Mouse (Mus musculus): ENCODE results near the gene Spaca7. TPM values are rescaled to one million over a fixed set of nuclear protein-coding genes. Genes with fewer than 3 reads are reported as not detected.
"Not testable (repeated sequence)": the region's sequence is repeated elsewhere in the genome, so short reads cannot be mapped to it uniquely, and the experiment has no call there.

Spaca7 gene
- total RNA-seq, 2 experiments from 2014 or later, result not detected

DNA sequence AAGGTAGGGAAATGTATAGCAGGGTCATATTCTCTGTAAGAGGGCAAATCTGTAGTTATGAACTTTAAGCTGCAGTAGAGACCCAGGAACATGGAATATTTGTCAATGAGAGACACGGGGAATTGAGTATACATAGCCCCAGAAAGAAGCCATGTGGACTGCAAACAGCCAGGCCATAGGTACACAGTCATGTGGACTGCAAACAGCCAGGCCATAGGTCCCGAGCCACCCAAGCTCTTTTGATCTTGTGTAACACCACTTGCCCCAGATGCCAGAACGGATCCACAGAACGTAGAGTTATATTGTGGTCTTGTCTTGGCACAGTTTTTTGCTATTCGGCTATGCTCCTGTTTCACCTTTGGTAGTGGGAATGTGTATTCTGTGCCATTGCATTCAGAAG, 11.0 kb downstream of the Spaca7 start:
- no peak for DNase-seq (ENCODE audit: extremely low spot score in 1 of 2, low spot score in 2 of 2)
- intact Hi-C loops (cut with DNase I), result no loop called here

DNA sequence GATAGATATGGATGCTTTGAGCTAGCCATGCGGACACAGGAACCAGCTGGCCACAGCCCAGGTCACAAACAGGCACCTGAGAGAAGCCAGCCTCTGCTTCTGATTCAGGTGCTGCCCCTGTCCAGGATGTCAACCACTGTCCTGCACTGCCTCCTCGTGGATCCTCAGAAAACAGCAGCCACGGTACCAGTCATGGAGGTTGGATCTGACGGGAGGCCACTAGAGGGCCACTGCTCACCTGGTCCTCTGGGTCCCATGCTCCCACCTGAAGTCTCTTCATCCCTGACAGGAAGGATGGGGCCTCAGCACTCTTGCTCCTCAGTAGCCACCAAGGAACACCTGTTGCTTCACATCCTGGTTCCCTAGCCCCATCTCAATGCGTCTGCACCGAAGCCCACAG, 34.4 kb downstream of the Spaca7 start:
- DNase-seq (ENCODE audit: extremely low spot score in 1 of 2, low spot score in 2 of 2), result peak; percentile 59 to 73
- intact Hi-C loops (cut with DNase I), result loop anchor here (2.0 kb wide), 1 partner anchor 650 kb away; no protein-coding TSS in a partner anchor

DNA sequence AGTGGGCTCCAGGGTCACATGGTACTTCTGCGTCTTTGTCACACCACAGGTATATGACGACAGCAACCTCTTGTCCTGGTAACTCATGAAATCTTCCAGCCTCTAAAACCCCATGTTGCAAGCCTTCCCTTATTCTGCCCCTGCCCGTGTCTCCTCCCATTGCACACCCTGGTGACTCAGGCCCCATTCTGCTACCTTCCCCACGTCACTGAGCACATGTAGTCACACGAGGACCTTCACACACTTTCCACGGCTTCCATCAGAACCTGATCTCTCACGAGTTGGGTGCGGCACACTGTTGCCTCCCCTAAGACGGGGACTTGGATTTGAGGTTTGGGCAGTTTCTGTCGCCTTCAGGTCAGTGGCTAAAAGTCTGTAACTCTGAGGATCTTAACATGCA, 36.0 kb downstream of the Spaca7 start:
- DNase-seq (ENCODE audit: extremely low spot score in 1 of 2, low spot score in 2 of 2), result no peak
- intact Hi-C loops (cut with DNase I), result no loop called here

- no peak for DNase-seq (ENCODE audit: extremely low spot score in 1 of 2, low spot score in 2 of 2)
- intact Hi-C loops (cut with DNase I), result no loop called here
Observed at GRCm38 (mm10) chr8:12609752-12610449, 37.1 kb downstream of the Spaca7 start.

GRCm38 (mm10) chr8:12613201-12613600, 40.4 kb downstream of the Spaca7 start:
- no peak for DNase-seq (ENCODE audit: extremely low spot score in 1 of 2, low spot score in 2 of 2)
- intact Hi-C loops (cut with DNase I), result no loop called here

- DNase-seq (ENCODE audit: extremely low spot score in 1 of 2, low spot score in 2 of 2); intact Hi-C loops (cut with DNase I): not testable (repeated sequence)
Observed at GRCm38 (mm10) chr8:12617369-12617768, 44.5 kb downstream of the Spaca7 start.

DNA sequence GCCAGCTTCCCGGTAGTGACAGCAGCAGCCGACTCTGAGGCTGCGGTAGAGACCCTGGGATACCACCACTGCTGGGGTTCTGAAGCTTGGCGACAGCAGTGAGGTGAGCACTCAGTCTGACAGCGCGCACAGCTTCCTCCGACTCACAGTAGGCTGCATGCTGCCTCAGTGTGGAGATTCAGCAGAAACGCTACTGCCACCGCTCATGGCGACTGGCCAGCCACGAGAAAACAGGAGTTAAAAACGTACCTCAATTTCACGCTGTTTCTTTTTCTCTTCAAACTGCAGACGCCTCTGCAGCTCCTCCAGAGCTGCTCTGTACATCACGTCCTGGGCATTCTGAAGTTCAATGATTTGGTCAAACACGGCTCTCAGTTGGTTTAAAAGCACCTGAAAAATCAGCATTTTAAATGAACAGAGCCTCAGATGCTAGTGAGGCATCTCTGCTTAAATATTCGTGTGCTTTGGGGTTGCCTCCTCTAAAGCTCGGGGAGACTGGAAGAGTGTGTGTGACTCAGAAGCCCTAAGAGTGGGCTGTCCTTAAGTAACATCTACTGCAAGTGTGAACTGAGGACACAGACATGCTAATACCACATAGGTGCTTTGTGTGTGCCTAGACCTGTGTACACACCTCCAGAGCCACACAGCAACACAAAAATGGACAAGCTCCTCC, 48.9 kb downstream of the Spaca7 start:
- peak in 1 of 2 experiments; percentile 49 for DNase-seq (ENCODE audit: extremely low spot score in 1 of 2, low spot score in 2 of 2)
- intact Hi-C loops (cut with DNase I), result no loop called here

GRCm38 (mm10) chr8:12625890-12626289, 53.1 kb downstream of the Spaca7 start:
- DNase-seq (ENCODE audit: extremely low spot score in 1 of 2, low spot score in 2 of 2), result no peak
- intact Hi-C loops (cut with DNase I), result no loop called here

DNA sequence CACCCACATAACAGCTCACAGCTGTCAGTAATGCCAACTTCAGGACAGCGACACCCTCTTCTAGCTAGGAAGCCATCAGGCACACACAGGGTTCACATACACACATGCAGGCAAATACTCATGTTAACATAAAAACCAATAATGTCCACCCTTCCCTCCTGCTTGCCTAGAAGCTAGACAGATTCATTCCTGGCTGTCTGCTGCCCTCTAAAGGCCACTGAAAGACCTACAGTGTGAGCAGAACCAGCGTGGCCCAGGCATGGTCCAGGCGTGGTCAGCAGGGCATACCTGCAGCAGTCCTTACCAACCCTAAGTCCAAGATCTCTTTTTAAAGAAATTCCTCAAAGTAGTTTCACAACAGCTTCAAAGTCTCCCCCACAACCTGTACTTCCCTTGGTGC, 56.2 kb downstream of the Spaca7 start:
- peak in 1 of 2 experiments; percentile 43 for DNase-seq (ENCODE audit: extremely low spot score in 1 of 2, low spot score in 2 of 2)
- intact Hi-C loops (cut with DNase I), result no loop called here

GRCm38 (mm10) chr8:12635366-12635765, 62.5 kb downstream of the Spaca7 start:
- intact Hi-C loops (cut with DNase I), result no loop called here
- no peak for DNase-seq (ENCODE audit: extremely low spot score in 1 of 2, low spot score in 2 of 2)

- intact Hi-C loops (cut with DNase I), result no loop called here
- DNase-seq (ENCODE audit: extremely low spot score in 1 of 2, low spot score in 2 of 2), result no peak
Observed at GRCm38 (mm10) chr8:12638446-12638845, 65.6 kb downstream of the Spaca7 start.

DNA sequence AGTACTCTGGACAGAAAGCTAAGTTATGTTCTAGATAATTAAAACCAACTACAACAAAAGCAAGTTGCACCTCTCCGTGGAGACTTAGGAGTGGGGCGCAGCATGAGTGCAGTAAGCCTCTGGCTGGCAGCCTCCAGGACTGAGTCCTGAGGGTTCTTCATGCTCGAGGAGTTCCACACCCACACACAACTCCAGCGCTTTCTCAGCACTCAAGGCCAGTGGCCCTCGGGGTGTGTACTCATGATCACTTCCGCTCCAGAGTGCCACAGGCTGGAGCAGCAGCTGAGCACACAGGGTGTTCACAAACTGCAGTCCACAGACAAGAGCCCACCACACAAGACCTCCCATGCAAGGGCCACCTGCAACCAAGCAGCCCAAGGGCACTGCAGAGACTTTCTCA, 68.7 kb downstream of the Spaca7 start:
- intact Hi-C loops (cut with DNase I), result no loop called here
- DNase-seq (ENCODE audit: extremely low spot score in 1 of 2, low spot score in 2 of 2), result no peak

DNA sequence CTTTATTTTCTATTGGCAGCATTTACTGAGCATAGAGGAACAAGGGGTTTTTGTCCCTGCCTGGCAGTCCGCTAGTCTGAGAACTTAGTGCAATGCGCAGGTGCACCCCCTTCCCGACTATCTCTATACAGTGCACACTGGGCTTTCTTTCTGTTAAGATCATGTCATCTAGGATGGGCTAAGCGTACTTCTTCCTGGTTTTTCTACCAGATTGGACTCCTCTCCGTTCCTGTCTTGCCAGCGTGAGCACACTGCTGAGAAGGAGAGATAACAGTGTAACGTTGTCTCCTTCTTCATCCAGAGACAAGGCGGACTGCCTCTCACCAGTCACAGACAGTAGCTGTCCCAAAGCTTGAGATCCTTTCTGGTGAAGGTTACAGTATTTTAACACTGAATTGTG, 71.5 kb downstream of the Spaca7 start:
- intact Hi-C loops (cut with DNase I), result no loop called here
- no peak for DNase-seq (ENCODE audit: extremely low spot score in 1 of 2, low spot score in 2 of 2)

- no peak for DNase-seq (ENCODE audit: extremely low spot score in 1 of 2, low spot score in 2 of 2)
- intact Hi-C loops (cut with DNase I), result no loop called here
Observed at GRCm38 (mm10) chr8:12644894-12645293, 72.1 kb downstream of the Spaca7 start.

GRCm38 (mm10) chr8:12646536-12646935, 73.7 kb downstream of the Spaca7 start:
- DNase-seq (ENCODE audit: extremely low spot score in 1 of 2, low spot score in 2 of 2), result no peak
- intact Hi-C loops (cut with DNase I), result no loop called here

- intact Hi-C loops (cut with DNase I), result no loop called here
- no peak for DNase-seq (ENCODE audit: extremely low spot score in 1 of 2, low spot score in 2 of 2)
Observed at GRCm38 (mm10) chr8:12648951-12649350, 76.1 kb downstream of the Spaca7 start.

Other genes starting within 250 kb of the Spaca7 start
- gene Sox1, start 177.7 kb upstream of the Spaca7 start, total RNA-seq (2021), result 1 to 10 TPM; 8.4 to 9.0 TPM
- gene Tubgcp3, start 99.2 kb downstream of the Spaca7 start, total RNA-seq (2021), result 10 to 100 TPM; 32.3 to 32.7 TPM
- gene Atp11a, start 184.0 kb downstream of the Spaca7 start, total RNA-seq (2021), result 10 to 100 TPM; 50.1 to 52.6 TPM

All from left cerebral cortex, postnatal 10 days (tissue).